Mouse (Mus musculus) liver, embryonic 13.5 days (tissue): ENCODE measurements around the gene Tspan1. TPM values are rescaled to one million over a fixed set of nuclear protein-coding genes. Genes with fewer than 3 reads are reported as not detected.
A peak's percentile ranks its signal among the peaks of the same experiment; 100 is the strongest.

Source experiments
- ATAC-seq: fragments of 200-750 bp; cut with Nextera tagmentation; 2 replicates; pipeline ENCODE4 v1.8.0; 2017; ENCODE audit warnings: low read depth, mild to moderate bottlenecking, moderate number of reproducible peaks, moderate library complexity
- DNase-seq: peaks from one replicate; pipeline ENCODE4 v3.0.0; 2022
- H3K27ac ChIP-seq: fragments of 300-500 bp; sonication (generic); 2 replicates; pipeline ENCODE4 v1.5.1; 2015; ENCODE audit warnings: moderate library complexity, mild to moderate bottlenecking, inconsistent platforms
- H3K27me3 ChIP-seq: fragments of 300-500 bp; sonication (generic); 2 replicates; pipeline ENCODE4 v1.6.1; 2015; ENCODE audit warnings: mild to moderate bottlenecking, inconsistent platforms
- H3K36me3 ChIP-seq: fragments of 300-500 bp; sonication (generic); 2 replicates; pipeline ENCODE4 v1.6.1; 2015; ENCODE audit warnings: mild to moderate bottlenecking, inconsistent platforms
- H3K4me1 ChIP-seq: fragments of 300-500 bp; sonication (generic); replicated peaks from 2 replicates; pipeline ENCODE4 v1.6.1; 2015; ENCODE audit warnings: inconsistent platforms
- H3K4me2 ChIP-seq: fragments of 300-500 bp; sonication (generic); 2 replicates; pipeline ENCODE4 v1.6.1; 2015; ENCODE audit warnings: inconsistent platforms, mild to moderate bottlenecking, moderate library complexity
- H3K4me3 ChIP-seq: fragments of 300-500 bp; sonication (generic); replicated peaks from 2 replicates; pipeline ENCODE4 v1.5.1; 2015; ENCODE audit warnings: mild to moderate bottlenecking, inconsistent platforms
- H3K9ac ChIP-seq: fragments of 300-500 bp; sonication (generic); 2 replicates; pipeline ENCODE4 v1.6.1; 2015; ENCODE audit warnings: mild to moderate bottlenecking, inconsistent platforms
- H3K9me3 ChIP-seq: fragments of 300-500 bp; sonication (generic); replicated peaks from 2 replicates; pipeline ENCODE4 v1.6.1; 2016; ENCODE audit warnings: inconsistent platforms
- WGBS: fragments of 180-500 bp; shearing (Covaris S2); methylation state at CpG from one replicate; pipeline ENCODE4 v1.1.7; 2015; ENCODE audit not compliant: insufficient replicate concordance; 5-methylcytosine and 5-hydroxymethylcytosine counted together
- polyA plus RNA-seq: library from polyadenylated mRNA; unstranded; fragments of >200 nt; fragmentation: Nextera tagmentation; extraction: Ambion mirVana; gene quantifications from 2 replicates; pipeline ENCODE4 v1.2.1, GENCODE M21; 2015

The Tspan1 gene
- polyA plus RNA-seq, 1 experiment from 2014 or later = not detected

DNA sequence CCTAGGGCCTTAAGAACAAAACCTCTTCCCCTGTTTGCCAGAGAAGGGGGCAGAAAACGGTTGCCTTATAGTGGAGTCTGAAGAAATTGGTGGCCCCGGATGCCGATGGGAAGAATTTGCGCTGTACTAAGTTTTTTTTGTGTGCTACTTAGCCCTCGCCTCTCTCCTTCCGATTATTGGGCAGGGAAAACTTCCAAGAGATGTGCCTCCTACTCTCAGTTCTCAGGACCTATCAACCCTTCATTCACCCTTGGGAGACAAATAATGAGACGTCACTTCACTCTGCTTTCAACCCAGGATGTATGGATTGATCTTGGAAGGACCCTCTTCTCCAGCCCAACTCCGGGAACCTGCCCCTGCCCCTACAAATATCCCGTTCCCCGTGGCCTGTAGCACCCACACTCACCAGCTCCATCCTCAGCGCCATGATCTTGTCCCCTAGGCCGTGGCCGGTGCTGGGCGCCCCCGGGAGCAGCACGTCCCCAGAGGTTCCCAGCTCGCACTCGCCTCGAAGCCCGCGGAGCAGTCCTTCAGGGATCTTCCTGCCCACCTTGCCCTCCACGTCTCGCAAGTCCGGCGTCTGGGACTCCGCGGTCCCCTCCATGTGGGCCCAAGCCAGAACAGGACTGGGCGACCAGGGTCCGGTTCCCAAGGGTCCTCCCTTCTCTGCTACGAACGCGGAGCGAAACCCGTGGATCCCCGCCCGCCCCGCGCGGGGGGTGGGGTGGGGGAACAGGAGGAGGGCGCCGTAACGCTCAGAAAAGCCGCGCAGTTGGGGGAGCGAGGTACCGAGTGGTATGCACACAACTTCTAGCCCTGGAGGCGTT lies 23.3 kb downstream of the Tspan1 start:
- WGBS = 2% methylated on average over 47 of the region's 47 CpGs

DNA sequence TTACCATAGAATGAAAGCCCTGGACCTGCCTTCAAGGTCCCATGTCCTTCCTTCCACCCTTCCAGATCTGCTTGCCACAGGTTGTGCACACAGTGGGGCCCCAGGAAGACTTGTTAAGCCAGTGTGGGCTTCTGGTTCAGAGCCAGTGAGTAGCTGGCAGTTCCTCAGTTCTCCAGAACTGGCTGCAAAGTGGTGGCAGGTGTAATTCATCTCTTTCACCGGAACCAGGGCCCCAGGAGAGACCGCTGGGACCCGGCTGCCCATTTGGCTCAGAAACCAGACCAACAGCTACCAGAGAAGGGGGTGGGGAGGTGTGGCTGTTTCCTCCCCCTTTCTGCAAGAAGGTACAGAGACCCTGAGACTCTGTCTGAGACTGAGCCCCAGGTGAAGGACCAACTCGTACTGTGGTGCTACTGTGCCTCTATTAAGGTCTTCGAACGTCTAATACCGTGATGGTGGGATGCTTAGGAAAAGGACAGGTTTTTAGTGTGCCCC lies 24.0 kb downstream of the Tspan1 start:
- H3K36me3 ChIP-seq = no peaks in the 10 kb centered on the region
- ATAC-seq (no peak), DNase-seq (no peak)
- peak overlapping the region; percentile 77 for H3K4me2 ChIP-seq
- H3K9me3 ChIP-seq = no peaks in the 10 kb centered on the region
- no peak overlapping the region for H3K27ac ChIP-seq
- peaks cover 54% of the 10 kb centered on the region for H3K27me3 ChIP-seq
- H3K4me1 ChIP-seq = peaks cover 13% of the 10 kb centered on the region; the same call in 1 of the 2 replicates
- WGBS = 15% methylated on average over 7 of the region's 7 CpGs
- H3K4me3 ChIP-seq = peak overlapping the region; percentile 59; the same call in 1 of the 2 replicates
- no peak overlapping the region for H3K9ac ChIP-seq

More for the DNA sequence above, 23.3 kb downstream of the Tspan1 start:
- no peaks in the 10 kb centered on the region for H3K36me3 ChIP-seq
- no peaks in the 10 kb centered on the region for H3K9me3 ChIP-seq
- H3K9ac ChIP-seq = peak overlapping the region; percentile 56
- H3K27ac ChIP-seq = no peak overlapping the region
- ATAC-seq (0 out of 2 replicates have a peak, but pooled peaks have one; percentile 31), DNase-seq (peak; percentile 9)
- peak overlapping the region; percentile 59 for H3K4me3 ChIP-seq
- H3K27me3 ChIP-seq = peaks cover 54% of the 10 kb centered on the region
- H3K4me2 ChIP-seq = peak overlapping the region; percentile 77
- H3K4me1 ChIP-seq = peaks cover 13% of the 10 kb centered on the region; the same call in 1 of the 2 replicates

DNA sequence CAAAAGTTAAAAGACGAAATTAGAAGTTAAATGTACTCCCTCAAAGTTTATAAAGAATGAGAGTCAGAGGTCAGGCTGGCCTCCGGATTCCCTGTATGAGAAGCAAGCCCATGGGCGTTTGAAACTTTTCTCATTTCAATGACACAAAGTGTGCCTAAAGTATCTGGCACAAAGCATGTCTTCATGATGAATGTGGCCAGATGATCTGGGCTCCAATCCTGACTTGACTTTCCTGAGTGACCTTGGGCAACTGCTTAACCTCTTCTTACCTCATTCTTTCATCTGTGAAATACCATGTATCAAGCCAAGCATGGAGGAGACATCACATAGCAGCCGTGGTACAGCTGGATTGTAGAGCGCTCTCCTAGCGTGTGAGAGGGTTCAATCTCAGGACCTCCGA lies 25.1 kb downstream of the Tspan1 start:
- Histone ChIP-seq H3K4me3 (no peak overlapping the region), H3K36me3 (no peaks in the 10 kb centered on the region), H3K27me3 (peaks cover 54% of the 10 kb centered on the region), H3K4me2 (no peak overlapping the region), H3K27ac (no peak overlapping the region), H3K4me1 (peaks cover 13% of the 10 kb centered on the region; the same call in 1 of the 2 replicates), H3K9me3 (no peaks in the 10 kb centered on the region), H3K9ac (no peak overlapping the region)
- ATAC-seq (no peak), DNase-seq (no peak)
- 68% methylated on average over 7 of the region's 7 CpGs for WGBS

DNA sequence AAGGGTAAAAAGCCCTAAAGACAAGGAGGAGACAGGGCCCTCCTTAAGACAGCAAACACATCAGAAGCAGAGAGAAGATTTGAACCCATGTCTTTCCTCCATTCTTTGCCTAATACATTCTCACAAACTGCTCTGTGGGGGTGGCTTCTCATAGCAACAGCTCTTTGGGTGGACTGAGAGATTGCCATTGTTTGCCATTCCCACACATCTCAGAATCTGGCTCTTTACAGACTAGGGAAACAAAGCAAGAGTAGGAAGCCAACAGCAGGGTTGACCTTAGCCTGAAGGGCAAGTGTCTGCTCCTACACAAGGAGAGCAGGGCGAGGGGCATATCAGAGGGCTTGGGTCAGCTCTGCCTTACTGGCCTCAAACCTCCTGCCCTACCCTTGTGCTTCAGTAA lies 25.7 kb downstream of the Tspan1 start:
- WGBS = 53% methylated on average over 1 of the region's 1 CpGs
- ATAC-seq (no peak), DNase-seq (no peak)
- H3K9me3 ChIP-seq = no peaks in the 10 kb centered on the region
- H3K4me1 ChIP-seq = peaks cover 13% of the 10 kb centered on the region; the same call in 1 of the 2 replicates
- H3K9ac ChIP-seq = no peak overlapping the region
- H3K27me3 ChIP-seq = peaks cover 54% of the 10 kb centered on the region
- no peak overlapping the region for H3K4me3 ChIP-seq
- H3K4me2 ChIP-seq = no peak overlapping the region
- H3K27ac ChIP-seq = no peak overlapping the region
- H3K36me3 ChIP-seq = no peaks in the 10 kb centered on the region

DNA sequence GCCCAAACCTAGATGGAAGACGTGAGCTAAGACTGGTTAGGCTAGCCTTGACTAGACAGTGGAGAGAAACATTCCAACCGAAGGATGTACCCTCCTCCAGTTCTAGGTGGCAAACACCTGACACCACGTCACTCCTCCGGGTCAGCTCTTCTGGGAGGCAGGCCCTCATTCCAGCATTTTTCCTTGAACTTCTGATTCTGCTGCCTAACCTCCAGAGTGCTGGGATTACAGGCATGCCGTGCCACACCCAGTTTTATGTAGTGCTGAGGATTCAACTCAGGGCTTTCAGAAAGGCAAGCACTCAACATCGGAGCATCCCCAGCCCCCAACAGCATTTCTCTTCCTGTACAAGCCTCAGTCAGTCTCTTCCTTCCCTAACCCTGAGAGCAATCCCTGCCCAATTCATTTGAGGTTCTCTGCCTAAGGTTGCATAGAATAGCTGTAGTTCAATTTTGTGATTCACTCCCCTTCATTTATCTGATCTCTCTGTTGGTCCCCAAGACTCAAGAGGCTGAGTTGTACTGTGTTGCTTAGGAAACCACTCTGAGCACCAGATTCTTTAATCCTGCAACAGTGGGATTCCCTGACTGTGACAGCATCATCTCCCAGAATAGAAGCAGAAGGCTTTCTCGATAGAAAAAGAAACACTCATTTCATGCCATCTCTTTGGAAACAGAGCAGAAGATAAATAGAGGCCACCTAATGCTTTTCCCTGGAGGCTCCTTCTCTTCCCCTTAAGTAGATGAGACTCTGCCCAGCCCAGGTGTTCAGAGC lies 26.4 kb downstream of the Tspan1 start:
- H3K4me1 ChIP-seq = peaks cover 13% of the 10 kb centered on the region; the same call in 1 of the 2 replicates
- no peaks in the 10 kb centered on the region for H3K36me3 ChIP-seq
- 64% methylated on average over 7 of the region's 7 CpGs for WGBS
- no peak overlapping the region for H3K4me2 ChIP-seq
- no peak overlapping the region for H3K9ac ChIP-seq
- no peak for DNase-seq
- no peak overlapping the region for H3K4me3 ChIP-seq
- ATAC-seq = no peak
- no peaks in the 10 kb centered on the region for H3K9me3 ChIP-seq
- H3K27ac ChIP-seq = no peak overlapping the region
- peaks cover 54% of the 10 kb centered on the region for H3K27me3 ChIP-seq

DNA sequence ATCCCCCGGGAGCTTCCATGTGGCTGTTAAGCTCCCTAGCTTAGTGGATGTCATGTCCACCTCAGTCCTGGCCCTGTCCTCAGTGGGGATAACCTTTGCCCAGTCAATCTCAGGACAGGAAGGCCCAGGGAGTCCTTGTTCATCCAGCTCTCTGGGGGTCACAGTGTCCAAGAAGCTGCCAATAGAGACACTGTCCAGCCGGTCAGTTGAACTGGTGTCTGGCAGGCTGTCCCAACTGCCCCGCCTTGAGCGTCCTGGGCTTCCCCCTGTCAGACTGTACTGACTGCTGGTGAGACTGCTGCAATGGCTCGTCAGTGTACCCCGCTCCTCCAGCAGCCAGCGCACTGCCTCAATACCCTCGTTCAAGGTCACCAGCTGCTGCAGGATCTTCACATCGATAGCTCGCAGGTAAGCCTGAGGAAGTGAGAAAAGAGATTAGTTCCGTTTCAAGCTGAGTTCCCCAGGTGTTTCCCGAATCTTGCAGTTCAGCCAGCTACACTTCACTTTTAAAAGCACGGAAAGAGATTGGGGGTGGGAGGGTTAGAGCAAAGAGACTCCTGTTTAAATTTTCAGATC lies 29.9 kb downstream of the Tspan1 start:
- 0 out of 2 replicates have a peak, but pooled peaks have one; percentile 26 for ATAC-seq
- H3K4me3 ChIP-seq = no peak overlapping the region
- H3K27ac ChIP-seq = no peak overlapping the region
- H3K9me3 ChIP-seq = no peaks in the 10 kb centered on the region
- no peak for DNase-seq
- no peak overlapping the region for H3K4me2 ChIP-seq
- no peak overlapping the region for H3K9ac ChIP-seq
- 51% methylated on average over 13 of the region's 13 CpGs for WGBS
- H3K36me3 ChIP-seq = no peaks in the 10 kb centered on the region
- peaks cover 25% of the 10 kb centered on the region for H3K27me3 ChIP-seq
- H3K4me1 ChIP-seq = no peaks in the 10 kb centered on the region

DNA sequence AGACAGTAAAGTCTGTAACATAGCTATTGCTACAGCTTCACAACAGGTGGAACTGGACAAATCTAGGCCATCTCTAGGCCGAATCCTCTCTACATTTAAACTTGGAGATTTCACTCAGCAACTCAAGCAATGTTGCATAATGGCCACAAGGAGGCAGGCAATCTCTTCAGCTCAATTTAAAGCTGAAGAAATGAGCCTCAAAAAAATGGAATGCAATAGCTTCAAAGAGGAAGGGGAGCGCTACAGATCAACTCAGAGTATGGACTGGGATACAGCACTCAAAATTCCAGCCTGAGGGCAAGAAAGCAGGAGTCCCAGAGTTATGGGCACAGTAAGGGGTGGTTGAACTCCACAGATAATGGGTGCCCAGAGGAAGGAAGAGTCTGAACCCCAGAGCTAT lies 32.4 kb downstream of the Tspan1 start:
- Histone ChIP-seq H3K9me3 (no peaks in the 10 kb centered on the region), H3K4me2 (no peak overlapping the region), H3K4me3 (no peak overlapping the region), H3K27me3 (peaks cover 3% of the 10 kb centered on the region; the same call in 1 of the 2 replicates), H3K9ac (no peak overlapping the region), H3K36me3 (no peaks in the 10 kb centered on the region), H3K4me1 (no peaks in the 10 kb centered on the region), H3K27ac (no peak overlapping the region)
- DNase-seq (no peak), ATAC-seq (no peak)
- 30% methylated on average over 2 of the region's 2 CpGs for WGBS

DNA sequence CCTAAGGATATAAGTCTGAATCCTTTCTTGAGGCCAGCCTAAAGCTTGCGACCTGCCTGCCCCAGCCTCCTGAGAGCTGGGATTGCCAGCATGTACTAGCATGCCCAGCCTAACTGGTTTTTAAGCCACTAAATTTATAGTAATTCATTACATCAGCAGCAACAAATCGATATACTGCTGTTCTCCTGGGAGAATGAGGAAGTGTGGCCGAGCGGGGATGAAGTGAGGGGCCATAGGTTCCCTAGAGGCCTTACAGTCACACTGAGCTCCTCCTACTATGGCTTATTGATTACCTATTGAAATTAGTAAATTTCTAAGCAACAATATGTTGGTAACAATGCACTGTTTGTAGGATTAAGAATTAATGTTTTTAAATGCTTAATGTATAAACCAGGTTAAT lies 34.3 kb downstream of the Tspan1 start:
- no peaks in the 10 kb centered on the region for H3K27me3 ChIP-seq
- no peaks in the 10 kb centered on the region for H3K9me3 ChIP-seq
- 53% methylated on average over 4 of the region's 4 CpGs for WGBS
- DNase-seq (no peak), ATAC-seq (no peak)
- H3K36me3 ChIP-seq = no peaks in the 10 kb centered on the region
- H3K27ac ChIP-seq = no peak overlapping the region
- no peak overlapping the region for H3K4me2 ChIP-seq
- no peak overlapping the region for H3K9ac ChIP-seq
- no peak overlapping the region for H3K4me3 ChIP-seq
- no peaks in the 10 kb centered on the region for H3K4me1 ChIP-seq

DNA sequence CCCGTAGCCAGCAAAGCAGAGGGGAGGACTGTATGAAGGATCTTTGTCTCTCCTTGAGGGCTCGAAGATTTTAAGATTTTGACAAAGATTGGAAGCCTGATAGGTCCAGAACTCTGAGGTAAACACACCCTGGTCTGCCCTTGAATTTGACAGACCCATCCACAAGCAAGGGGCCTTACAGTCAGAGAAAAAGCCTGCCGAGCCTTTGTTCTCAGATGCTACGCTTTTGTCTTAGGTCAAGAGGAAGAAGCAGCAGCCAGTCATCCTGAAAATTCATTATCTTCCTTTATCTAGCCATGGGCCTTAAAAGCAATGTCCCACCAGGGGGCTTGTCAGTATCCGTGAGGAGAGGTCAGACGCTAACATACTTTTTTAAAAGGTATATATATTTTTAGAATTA lies 39.4 kb downstream of the Tspan1 start:
- DNase-seq (no peak), ATAC-seq (no peak)
- no peaks in the 10 kb centered on the region for H3K9me3 ChIP-seq
- H3K4me1 ChIP-seq = peaks cover 27% of the 10 kb centered on the region
- no peak overlapping the region for H3K4me3 ChIP-seq
- H3K27ac ChIP-seq = no peak overlapping the region
- no peaks in the 10 kb centered on the region for H3K27me3 ChIP-seq
- H3K4me2 ChIP-seq = no peak overlapping the region
- H3K36me3 ChIP-seq = no peaks in the 10 kb centered on the region
- H3K9ac ChIP-seq = no peak overlapping the region
- 80% methylated on average over 6 of the region's 6 CpGs for WGBS

DNA sequence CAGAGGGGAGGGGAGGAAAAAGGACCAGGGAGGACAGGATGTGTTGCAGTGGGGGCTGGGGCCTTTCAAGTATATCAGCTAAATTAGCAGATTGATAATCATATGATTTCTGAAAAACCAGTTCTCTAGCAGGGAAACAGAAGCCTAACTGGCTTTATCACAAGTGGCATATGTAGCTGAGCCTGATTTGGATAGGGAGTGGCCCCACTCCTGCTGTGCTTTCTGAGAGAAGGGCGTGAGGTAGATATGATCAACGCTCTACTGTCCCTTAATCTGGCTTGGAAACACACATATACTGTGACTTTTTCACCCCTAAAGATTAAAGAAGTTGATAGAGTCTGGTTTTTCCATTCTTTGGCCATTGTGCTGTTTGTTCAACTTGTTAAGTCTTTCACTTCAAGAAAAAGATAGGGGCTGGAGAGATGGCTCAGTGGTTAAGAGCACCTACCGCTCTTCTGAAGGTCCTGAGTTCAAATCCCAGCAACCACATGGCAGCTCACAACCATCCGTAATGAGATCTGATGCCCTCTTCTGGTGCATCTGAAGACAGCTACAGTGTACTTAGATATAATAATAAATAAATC lies 41.5 kb downstream of the Tspan1 start:
- Histone ChIP-seq H3K27me3 (no peaks in the 10 kb centered on the region), H3K9me3 (no peaks in the 10 kb centered on the region), H3K4me1 (peaks cover 46% of the 10 kb centered on the region), H3K9ac (no peak overlapping the region), H3K27ac (no peak overlapping the region), H3K4me2 (peak overlapping the region; percentile 14; the same call in 1 of the 2 replicates), H3K36me3 (no peaks in the 10 kb centered on the region; the same call in 1 of the 2 replicates), H3K4me3 (no peak overlapping the region)
- WGBS = 52% methylated on average over 4 of the region's 4 CpGs
- peak; percentile 44 for DNase-seq
- peak; percentile 51 for ATAC-seq
